Mouse (Mus musculus): ENCODE results near the gene Gm9780. TPM values are rescaled to one million over a fixed set of nuclear protein-coding genes. Genes with fewer than 3 reads are reported as not detected.
"Not testable (repeated sequence)": the region's sequence is repeated elsewhere in the genome, so short reads cannot be mapped to it uniquely, and the experiment has no call there.

Gm9780 gene
- not detected in 2 replicates for polyA plus RNA-seq (2014; fragmentation: Nextera tagmentation; extraction: Ambion mirVana)

- H3K27me3 ChIP-seq (ENCODE audit: control insufficient read depth, insufficient read depth, low read length); H3K36me3 ChIP-seq (ENCODE audit: control insufficient read depth, insufficient read depth, low read length); ATAC-seq (ENCODE audit: insufficient number of reproducible peaks, low FRiP score, low TSS enrichment, low read depth); H3K4me3 ChIP-seq (ENCODE audit: low read depth, low read length); H3K9ac ChIP-seq (ENCODE audit: low read length); H3K27ac ChIP-seq (replicated peaks; ENCODE audit: low read depth, low read length); DNase-seq (ENCODE audit: low spot score); H3K4me1 ChIP-seq (ENCODE audit: control insufficient read depth, insufficient read depth, low read length); H3K4me2 ChIP-seq (ENCODE audit: low read depth, severe bottlenecking); H3K9me3 ChIP-seq (ENCODE audit: control insufficient read depth, low read length): not testable (repeated sequence)
- no CpG with 5 or more reads among the region's 26 CpGs for WGBS
Observed at GRCm38 (mm10) chr14:26042611-26043010, at the start of gene Gm9780. Gm9780 (minus strand) TSS chr14:26042711.

DNA sequence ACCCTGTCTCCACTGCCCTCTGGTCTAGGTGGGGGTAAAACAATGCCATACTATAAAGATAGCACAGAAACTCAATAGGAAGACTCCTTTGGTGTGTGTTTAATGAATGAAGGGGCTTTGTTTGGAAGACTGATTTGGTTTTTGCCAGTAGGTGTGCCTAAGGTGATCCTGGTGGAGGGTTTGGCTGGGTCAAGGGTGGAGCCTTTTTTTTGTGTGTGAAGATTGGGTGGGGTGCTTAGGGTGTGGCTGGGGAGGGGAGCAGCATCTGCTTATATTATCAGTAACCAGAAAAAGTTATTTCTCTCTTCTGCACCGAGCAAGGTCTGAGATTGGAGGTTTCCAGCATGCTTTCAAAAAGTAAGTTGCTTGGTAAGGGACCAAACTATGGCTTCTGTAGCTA is 39.5 kb upstream of the Gm9780 start, which contains the start of gene Cphx3:
Gene Cphx3 (plus strand): TSS at position 301 of the 400 bp plus-strand sequence.
- not testable (repeated sequence) for ATAC-seq (ENCODE audit: insufficient number of reproducible peaks, low FRiP score, low TSS enrichment, low read depth); DNase-seq (ENCODE audit: low spot score)

DNA sequence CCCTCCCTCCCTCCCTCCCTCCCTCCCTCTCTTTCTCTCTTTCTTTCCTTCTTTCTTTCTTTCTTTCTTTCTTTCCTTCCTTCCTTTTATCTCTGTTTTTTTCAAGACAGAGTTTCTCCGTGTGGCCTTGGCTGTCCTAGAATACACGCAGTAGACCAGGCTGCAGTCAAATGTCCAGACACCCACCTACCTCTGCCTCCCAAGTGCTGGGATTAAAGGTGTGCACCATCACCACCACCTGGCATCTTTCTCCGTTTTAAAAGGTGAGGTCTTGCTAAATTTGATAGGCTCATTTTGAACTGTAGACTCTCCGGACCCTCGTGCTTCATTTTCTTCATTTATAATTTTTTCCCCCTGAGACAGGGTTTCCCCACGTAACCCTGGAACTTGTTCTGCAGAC is 38.7 kb upstream of the Gm9780 start, which contains the start of gene Cphx2:
Gene Cphx2 (plus strand): TSS at position 301 of the 400 bp plus-strand sequence.
- H3K27ac ChIP-seq (replicated peaks; ENCODE audit: low read depth, low read length); H3K4me3 ChIP-seq (ENCODE audit: low read depth, low read length); H3K4me1 ChIP-seq (ENCODE audit: control insufficient read depth, insufficient read depth, low read length); DNase-seq (ENCODE audit: low spot score); H3K4me2 ChIP-seq (ENCODE audit: low read depth, severe bottlenecking); H3K9ac ChIP-seq (ENCODE audit: low read length); ATAC-seq (ENCODE audit: insufficient number of reproducible peaks, low FRiP score, low TSS enrichment, low read depth); H3K27me3 ChIP-seq (ENCODE audit: control insufficient read depth, insufficient read depth, low read length); H3K9me3 ChIP-seq (ENCODE audit: control insufficient read depth, low read length); H3K36me3 ChIP-seq (ENCODE audit: control insufficient read depth, insufficient read depth, low read length): not testable (repeated sequence)
- WGBS = no CpG with 5 or more reads among the region's 6 CpGs

More for the DNA sequence above, 39.5 kb upstream of the Gm9780 start, which contains the start of gene Cphx3:
- H3K9me3 ChIP-seq (ENCODE audit: control insufficient read depth, low read length); H3K27ac ChIP-seq (replicated peaks; ENCODE audit: low read depth, low read length); H3K4me1 ChIP-seq (ENCODE audit: control insufficient read depth, insufficient read depth, low read length); H3K4me2 ChIP-seq (ENCODE audit: low read depth, severe bottlenecking); H3K36me3 ChIP-seq (ENCODE audit: control insufficient read depth, insufficient read depth, low read length); H3K9ac ChIP-seq (ENCODE audit: low read length); H3K27me3 ChIP-seq (ENCODE audit: control insufficient read depth, insufficient read depth, low read length); H3K4me3 ChIP-seq (ENCODE audit: low read depth, low read length): not testable (repeated sequence)
- no CpG with 5 or more reads among the region's 1 CpGs for WGBS

DNA sequence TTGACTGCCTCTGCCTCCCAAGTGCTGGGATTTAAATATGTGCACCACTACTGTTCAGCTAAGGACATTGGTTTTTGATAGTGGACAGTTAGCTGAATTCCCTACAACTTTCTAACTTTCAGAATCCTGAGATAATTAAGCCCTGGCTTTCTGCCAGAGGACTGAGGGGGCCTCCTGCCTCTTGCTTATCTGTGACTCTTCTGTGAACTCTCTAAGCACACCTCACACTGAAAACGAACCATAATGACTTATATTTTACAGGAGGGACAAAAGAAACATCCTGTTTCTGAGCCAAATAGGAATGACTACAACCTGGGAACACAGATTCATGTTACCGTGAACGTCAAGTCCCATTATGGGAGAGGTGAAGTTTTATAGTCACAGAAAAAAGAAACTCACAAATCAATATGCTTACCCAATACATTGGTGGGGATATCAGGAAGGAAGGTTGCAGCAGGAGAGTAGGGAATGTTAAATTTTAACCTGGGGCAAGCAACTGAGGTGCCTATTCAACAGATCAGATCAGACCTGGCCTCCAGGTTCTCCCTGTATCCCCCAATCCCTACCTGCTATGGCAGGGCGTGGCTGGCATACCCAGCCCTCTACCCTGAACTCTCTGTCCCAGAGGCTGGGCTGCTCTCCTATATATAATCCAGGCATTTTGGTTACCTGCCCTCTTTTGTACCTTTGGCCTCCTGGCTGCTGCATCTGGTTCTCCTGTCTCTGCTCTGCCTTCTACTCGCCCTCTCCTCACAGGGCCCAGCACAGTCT is 34.3 kb upstream of the Gm9780 start:
- WGBS = no CpG with 5 or more reads among the region's 5 CpGs
- H3K4me1 ChIP-seq (ENCODE audit: control insufficient read depth, insufficient read depth, low read length); H3K9me3 ChIP-seq (ENCODE audit: control insufficient read depth, low read length); H3K9ac ChIP-seq (ENCODE audit: low read length); H3K4me3 ChIP-seq (ENCODE audit: low read depth, low read length); ATAC-seq (ENCODE audit: insufficient number of reproducible peaks, low FRiP score, low TSS enrichment, low read depth); H3K27me3 ChIP-seq (ENCODE audit: control insufficient read depth, insufficient read depth, low read length); H3K27ac ChIP-seq (replicated peaks; ENCODE audit: low read depth, low read length); H3K4me2 ChIP-seq (ENCODE audit: low read depth, severe bottlenecking); H3K36me3 ChIP-seq (ENCODE audit: control insufficient read depth, insufficient read depth, low read length); DNase-seq (ENCODE audit: low spot score): not testable (repeated sequence)

GRCm38 (mm10) chr14:26067325-26067633 is 24.8 kb upstream of the Gm9780 start, which contains the start of gene Tmem254c:
Tmem254c (minus strand) TSS chr14:26067355.
- not testable (repeated sequence) for H3K36me3 ChIP-seq (ENCODE audit: control insufficient read depth, insufficient read depth, low read length); H3K4me2 ChIP-seq (ENCODE audit: low read depth, severe bottlenecking); H3K9ac ChIP-seq (ENCODE audit: low read length); H3K4me1 ChIP-seq (ENCODE audit: control insufficient read depth, insufficient read depth, low read length); H3K9me3 ChIP-seq (ENCODE audit: control insufficient read depth, low read length); H3K27me3 ChIP-seq (ENCODE audit: control insufficient read depth, insufficient read depth, low read length); H3K27ac ChIP-seq (replicated peaks; ENCODE audit: low read depth, low read length); ATAC-seq (ENCODE audit: insufficient number of reproducible peaks, low FRiP score, low TSS enrichment, low read depth); H3K4me3 ChIP-seq (ENCODE audit: low read depth, low read length); DNase-seq (ENCODE audit: low spot score)
- no CpG with 5 or more reads among the region's 10 CpGs for WGBS

DNA sequence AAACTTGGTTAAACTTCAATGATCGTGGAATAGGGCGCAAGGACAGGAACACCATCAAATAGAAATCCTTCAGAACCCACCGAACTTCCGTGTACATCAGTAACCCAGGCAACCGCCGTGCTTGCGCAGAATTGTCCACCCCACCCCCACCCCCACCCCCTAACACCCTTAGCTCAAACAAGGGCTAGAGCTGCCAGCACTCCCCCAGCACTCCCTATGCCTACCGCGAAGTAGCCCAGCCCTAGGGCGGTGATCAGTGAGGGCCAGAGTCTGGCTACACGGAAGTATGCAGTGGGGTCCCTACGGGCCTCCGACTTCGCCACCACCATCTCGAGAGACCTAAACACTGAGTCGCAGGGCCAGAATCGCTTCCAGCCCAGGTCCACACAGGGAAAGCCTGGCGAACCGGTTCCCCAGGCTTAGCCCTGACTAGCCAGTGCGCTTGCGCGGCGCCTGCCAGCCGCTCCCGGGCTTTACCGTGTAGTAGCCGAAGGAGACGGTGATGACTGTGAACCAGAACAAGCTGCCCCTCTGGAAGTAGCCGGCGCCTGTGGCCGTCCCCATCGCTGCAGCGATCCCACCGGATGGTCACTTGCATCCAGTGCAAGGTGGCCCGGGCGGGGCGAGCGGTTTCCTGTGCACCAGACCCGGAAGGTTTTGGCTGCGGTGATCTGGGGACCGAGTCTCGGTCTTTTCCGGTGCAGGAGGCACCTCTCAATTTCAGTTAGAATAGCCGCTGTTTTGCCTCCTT is 24.2 kb upstream of the Gm9780 start:
- H3K4me3 ChIP-seq (ENCODE audit: low read depth, low read length) = not testable (repeated sequence)

GRCm38 (mm10) chr14:26059362-26059761 is 16.9 kb upstream of the Gm9780 start:
- WGBS = no CpG with 5 or more reads among the region's 6 CpGs
- not testable (repeated sequence) for H3K27me3 ChIP-seq (ENCODE audit: control insufficient read depth, insufficient read depth, low read length); H3K4me3 ChIP-seq (ENCODE audit: low read depth, low read length); ATAC-seq (ENCODE audit: insufficient number of reproducible peaks, low FRiP score, low TSS enrichment, low read depth); DNase-seq (ENCODE audit: low spot score); H3K27ac ChIP-seq (replicated peaks; ENCODE audit: low read depth, low read length); H3K9me3 ChIP-seq (ENCODE audit: control insufficient read depth, low read length); H3K4me1 ChIP-seq (ENCODE audit: control insufficient read depth, insufficient read depth, low read length); H3K36me3 ChIP-seq (ENCODE audit: control insufficient read depth, insufficient read depth, low read length); H3K9ac ChIP-seq (ENCODE audit: low read length); H3K4me2 ChIP-seq (ENCODE audit: low read depth, severe bottlenecking)

More for the DNA sequence above, 24.2 kb upstream of the Gm9780 start:
- not testable (repeated sequence) for H3K9me3 ChIP-seq (ENCODE audit: control insufficient read depth, low read length); H3K4me1 ChIP-seq (ENCODE audit: control insufficient read depth, insufficient read depth, low read length); H3K27ac ChIP-seq (replicated peaks; ENCODE audit: low read depth, low read length); ATAC-seq (ENCODE audit: insufficient number of reproducible peaks, low FRiP score, low TSS enrichment, low read depth); H3K9ac ChIP-seq (ENCODE audit: low read length); DNase-seq (ENCODE audit: low spot score); H3K36me3 ChIP-seq (ENCODE audit: control insufficient read depth, insufficient read depth, low read length); H3K4me2 ChIP-seq (ENCODE audit: low read depth, severe bottlenecking); H3K27me3 ChIP-seq (ENCODE audit: control insufficient read depth, insufficient read depth, low read length)
- no CpG with 5 or more reads among the region's 44 CpGs for WGBS

DNA sequence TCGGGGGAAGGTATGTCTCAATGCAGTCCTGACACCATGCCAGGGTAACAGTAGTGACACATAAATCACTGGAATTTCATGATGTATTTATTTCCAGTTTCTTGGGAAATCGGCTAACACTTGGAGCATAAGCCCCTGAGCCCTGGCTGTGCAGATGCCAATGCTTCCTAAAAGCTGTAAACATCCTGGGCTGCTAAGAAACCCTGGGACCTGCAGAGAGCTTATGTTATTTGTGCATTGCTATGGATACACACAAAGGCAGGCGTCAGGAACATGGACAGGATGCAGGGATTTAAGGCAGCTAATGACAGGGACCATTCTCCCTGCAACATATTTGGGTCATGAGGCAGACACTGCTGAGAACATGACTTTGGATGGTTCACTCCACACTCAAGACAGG is 15.7 kb upstream of the Gm9780 start:
- H3K27ac ChIP-seq (replicated peaks; ENCODE audit: low read depth, low read length); H3K4me1 ChIP-seq (ENCODE audit: control insufficient read depth, insufficient read depth, low read length); H3K9ac ChIP-seq (ENCODE audit: low read length); DNase-seq (ENCODE audit: low spot score); H3K36me3 ChIP-seq (ENCODE audit: control insufficient read depth, insufficient read depth, low read length); ATAC-seq (ENCODE audit: insufficient number of reproducible peaks, low FRiP score, low TSS enrichment, low read depth); H3K9me3 ChIP-seq (ENCODE audit: control insufficient read depth, low read length); H3K4me3 ChIP-seq (ENCODE audit: low read depth, low read length); H3K27me3 ChIP-seq (ENCODE audit: control insufficient read depth, insufficient read depth, low read length); H3K4me2 ChIP-seq (ENCODE audit: low read depth, severe bottlenecking): not testable (repeated sequence)
- no CpG with 5 or more reads among the region's 3 CpGs for WGBS
